Mouse (Mus musculus) cerebellum, adult 2 months (tissue): Measurements from ENCODE around the gene Parl.

Experiments
- CTCF ChIP-seq: fragments of 200-500 bp; IDR thresholded peaks from 2 replicates; pipeline ENCODE4 v1.5.1; 2011; ENCODE audit warnings: low read depth, mild to moderate bottlenecking, control low read depth, low read length, moderate library complexity, borderline replicate concordance; ENCODE audit not compliant: insufficient read depth
- POLR2A ChIP-seq: fragments of 200-500 bp; IDR thresholded peaks from 2 replicates; pipeline ENCODE4 v1.6.1; 2011; ENCODE audit warnings: low read length, control low read depth, borderline replicate concordance; ENCODE audit not compliant: insufficient read depth

DNA sequence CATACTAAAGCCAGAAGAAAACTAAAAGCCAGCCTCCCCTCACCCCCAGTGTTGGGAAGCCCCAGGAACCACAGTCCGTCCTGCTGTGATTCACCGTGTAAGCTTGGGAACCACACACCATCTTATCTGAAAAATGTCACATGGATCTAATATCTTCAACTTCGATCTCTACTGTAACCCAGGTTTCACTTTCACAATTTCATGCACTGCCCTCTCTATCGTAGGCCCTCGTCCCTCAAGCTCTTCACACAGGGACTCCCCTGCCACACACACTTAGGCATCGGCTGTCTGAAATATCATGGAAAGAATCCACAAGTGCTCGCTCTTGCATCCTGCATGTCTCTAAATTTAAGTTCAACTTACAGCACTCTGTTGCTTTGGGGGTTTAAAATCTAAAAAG is 37.1 kb downstream of the Parl start:
- TF ChIP-seq CTCF (no peak), POLR2A (no peak)
